Mouse (Mus musculus) thymus, adult 2 months (tissue): Measurements from ENCODE around the gene G6pc2. TPM values are rescaled to one million over a fixed set of nuclear protein-coding genes. Genes with fewer than 3 reads are reported as not detected.

Experiments
- DNase-seq: peaks from one replicate; pipeline ENCODE4 v3.0.0; 2021
- H3K27ac ChIP-seq: fragments of 200-500 bp; 2 replicates; pipeline ENCODE4 v1.5.1; 2012; ENCODE audit warnings: low read length, control low read depth; ENCODE audit not compliant: control insufficient read depth, insufficient read depth
- H3K27me3 ChIP-seq: fragments of 200-500 bp; 2 replicates; pipeline ENCODE4 v1.6.1; 2012; ENCODE audit warnings: mild to moderate bottlenecking, low read length, moderate library complexity, mixed read lengths; ENCODE audit not compliant: control insufficient read depth, insufficient read depth
- H3K36me3 ChIP-seq: fragments of 200-500 bp; 2 replicates; pipeline ENCODE4 v1.6.1; 2012; ENCODE audit warnings: mild to moderate bottlenecking, low read length, moderate library complexity; ENCODE audit not compliant: control insufficient read depth, insufficient read depth
- H3K4me1 ChIP-seq: fragments of 200-500 bp; replicated peaks from 2 replicates; pipeline ENCODE4 v1.6.1; 2012; ENCODE audit warnings: low read length; ENCODE audit not compliant: control insufficient read depth, insufficient read depth
- H3K4me3 ChIP-seq: fragments of 200-500 bp; 2 replicates; pipeline ENCODE4 v1.5.1; 2012; ENCODE audit warnings: mild to moderate bottlenecking, low read length, control low read depth, moderate library complexity; ENCODE audit not compliant: control insufficient read depth, insufficient read depth
- CTCF ChIP-seq: fragments of 200-500 bp; IDR thresholded peaks from 2 replicates; pipeline ENCODE4 v1.5.1; 2012; ENCODE audit warnings: mild to moderate bottlenecking, control low read depth, low read length, moderate library complexity, borderline replicate concordance; ENCODE audit not compliant: control insufficient read depth, poor library complexity, insufficient read depth; ENCODE audit errors: extremely low read depth
- POLR2A ChIP-seq: fragments of 200-500 bp; IDR thresholded peaks from 2 replicates; pipeline ENCODE4 v1.6.1; 2012; ENCODE audit warnings: mild to moderate bottlenecking, low read length, control low read depth, moderate library complexity; ENCODE audit not compliant: control insufficient read depth, poor library complexity, insufficient read depth; ENCODE audit errors: extremely low read depth
- WGBS: fragments of 180-500 bp; shearing (Covaris S2); methylation state at CpG from one replicate; pipeline ENCODE4 v1.1.7; 2018; 5-methylcytosine and 5-hydroxymethylcytosine counted together
- polyA plus RNA-seq: library from polyadenylated mRNA; depleted of rRNA; stranded (reverse); fragments of >200 nt; gene quantifications from 2 replicates; pipeline ENCODE4 v1.2.3, GENCODE M21; 2012; rRNA removed

Gene G6pc2
- not detected in 2 replicates for polyA plus RNA-seq

DNA sequence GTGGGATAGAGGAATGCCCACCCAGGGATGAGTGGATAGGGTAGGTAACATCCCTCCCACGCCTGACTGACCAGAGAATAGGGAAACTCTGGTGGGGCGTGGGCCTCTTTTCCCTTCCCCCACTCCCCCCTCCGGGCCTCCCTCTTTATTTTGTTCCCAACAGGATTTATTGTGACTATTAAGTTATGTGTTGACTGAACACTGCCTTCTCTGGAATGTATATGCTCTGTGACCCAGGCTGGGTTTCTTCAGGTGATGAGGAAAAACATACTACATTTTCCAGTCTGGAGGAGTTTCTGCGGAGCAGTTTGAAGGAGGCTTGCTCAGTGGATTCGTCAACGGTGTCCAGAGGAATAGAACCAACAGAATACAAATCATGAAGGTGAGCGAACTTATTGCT lies at the start of gene G6pc2:
Gene G6pc2, plus strand, starts transcription at position 301 of the 400 bp plus-strand sequence.
- H3K4me1 ChIP-seq: no peaks in the 10 kb centered on the region
- WGBS: 92% methylated on average over 7 of the region's 7 CpGs
- no peaks in the 10 kb centered on the region for H3K36me3 ChIP-seq
- no peak for DNase-seq
- no peaks in the 10 kb centered on the region for H3K27me3 ChIP-seq
- no peak within 1 kb of the TSS for H3K4me3 ChIP-seq
- no peak within 1 kb of the TSS for H3K27ac ChIP-seq
- TF ChIP-seq CTCF (no peak), POLR2A (no peak)

DNA sequence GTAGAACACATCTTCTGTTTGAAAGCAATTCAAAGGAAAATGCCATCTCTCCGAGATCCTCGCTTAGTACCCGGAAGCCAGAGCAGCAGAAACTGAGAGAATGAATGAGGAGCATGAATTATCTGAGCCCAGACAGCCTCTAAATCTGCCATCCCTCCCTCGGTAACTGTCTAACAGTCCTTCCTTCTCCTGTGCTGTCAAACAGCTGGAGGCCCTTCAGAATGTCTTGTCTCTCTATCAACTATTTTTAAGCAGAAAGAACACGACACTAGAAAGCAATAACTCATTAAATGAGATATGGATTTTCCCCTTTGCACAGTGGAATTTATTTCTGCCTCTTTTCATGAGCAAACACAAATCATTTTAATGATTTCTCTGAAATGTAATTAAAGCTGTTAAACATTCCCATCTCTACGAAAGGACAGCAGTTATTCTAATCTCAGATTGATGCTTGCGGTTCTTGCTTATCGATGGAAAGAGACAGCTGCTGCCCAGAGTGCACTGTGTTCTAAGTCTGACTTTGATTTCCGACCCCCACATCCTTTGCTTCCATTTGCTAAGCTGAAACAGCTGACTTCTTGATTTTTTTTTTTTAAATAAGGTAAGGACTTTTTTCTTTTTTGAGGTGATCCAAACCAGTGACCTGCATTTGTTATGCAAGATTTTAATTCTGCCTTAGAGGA lies 40.3 kb upstream of the G6pc2 start:
- H3K36me3 ChIP-seq: no peaks in the 10 kb centered on the region
- WGBS: 89% methylated on average over 9 of the region's 9 CpGs
- H3K4me3 ChIP-seq: no peak overlapping the region
- TF ChIP-seq POLR2A (no peak), CTCF (no peak)
- H3K4me1 ChIP-seq: no peaks in the 10 kb centered on the region
- no peak overlapping the region for H3K27ac ChIP-seq
- H3K27me3 ChIP-seq: no peaks in the 10 kb centered on the region
- no peak for DNase-seq

DNA sequence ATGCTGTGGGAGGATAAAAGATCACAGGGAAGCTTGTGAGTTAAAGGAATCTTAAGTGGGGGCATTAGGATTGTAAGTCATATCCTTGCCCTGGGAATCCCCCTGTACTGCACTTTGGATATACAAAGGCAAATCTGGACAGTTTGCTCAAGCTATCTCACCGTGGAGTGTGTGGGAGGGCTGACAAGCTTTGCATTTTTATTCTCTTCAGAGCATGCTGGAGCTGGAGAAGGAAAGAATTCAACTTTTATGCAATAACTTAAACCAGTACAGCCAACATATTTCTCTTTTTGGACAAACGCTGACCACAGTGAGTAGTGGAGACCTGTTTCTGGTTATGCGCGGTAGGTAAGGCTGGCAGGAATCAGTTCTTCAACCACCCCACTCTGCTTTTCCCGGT lies 35.6 kb upstream of the G6pc2 start:
- Histone ChIP-seq H3K36me3 (no peaks in the 10 kb centered on the region), H3K4me3 (no peak overlapping the region), H3K27ac (no peak overlapping the region), H3K27me3 (no peaks in the 10 kb centered on the region), H3K4me1 (no peaks in the 10 kb centered on the region)
- DNase-seq: no peak
- TF ChIP-seq POLR2A (no peak), CTCF (no peak)
- 95% methylated on average over 5 of the region's 5 CpGs for WGBS

DNA sequence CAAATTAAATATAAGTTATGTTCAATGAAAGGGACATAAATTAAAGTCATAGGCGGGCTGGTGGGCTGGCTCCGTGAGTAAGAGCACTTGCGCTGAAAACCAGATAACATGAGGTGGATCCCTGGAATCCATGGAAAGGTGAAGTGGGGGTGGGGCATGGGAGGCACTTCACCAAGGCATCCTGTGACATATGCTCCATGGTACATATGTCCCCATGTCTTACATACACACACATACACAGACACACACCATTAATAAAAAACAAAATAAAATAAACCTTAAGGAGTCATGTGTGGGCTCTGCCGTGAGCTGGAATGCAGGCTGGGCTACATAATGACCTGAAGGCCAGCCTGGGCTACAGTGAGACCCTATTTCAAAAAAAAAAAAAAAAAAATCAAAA lies 31.2 kb upstream of the G6pc2 start:
- Histone ChIP-seq H3K27ac (no peak overlapping the region), H3K27me3 (no peaks in the 10 kb centered on the region), H3K36me3 (no peaks in the 10 kb centered on the region), H3K4me3 (no peak overlapping the region), H3K4me1 (no peaks in the 10 kb centered on the region)
- WGBS: 97% methylated on average over 4 of the region's 4 CpGs
- no peak for TF ChIP-seq POLR2A
- TF ChIP-seq CTCF: no peak
- DNase-seq: no peak

DNA sequence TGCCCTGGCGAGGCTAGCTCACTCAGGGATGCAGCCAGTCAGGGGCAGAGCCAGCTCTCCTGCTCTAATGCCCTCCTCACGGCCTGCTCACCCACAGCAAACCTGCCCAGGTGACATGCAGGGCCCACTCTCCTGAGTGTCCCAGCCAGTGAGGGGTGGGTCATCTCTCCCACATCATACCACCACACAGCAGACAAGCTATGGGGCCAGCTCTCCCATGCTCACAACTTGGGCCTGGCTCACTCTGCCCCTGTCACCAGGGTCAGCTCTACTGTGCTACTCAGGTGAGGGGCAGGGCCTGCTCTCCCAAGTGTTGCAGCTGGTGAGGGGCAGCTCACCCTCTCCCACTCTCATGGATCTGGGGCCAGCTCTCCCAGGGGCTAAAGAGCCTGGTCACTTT lies 22.9 kb upstream of the G6pc2 start:
- Histone ChIP-seq H3K4me1 (no peaks in the 10 kb centered on the region), H3K4me3 (no peak overlapping the region), H3K27me3 (no peaks in the 10 kb centered on the region), H3K27ac (no peak overlapping the region), H3K36me3 (peaks cover 6% of the 10 kb centered on the region)
- 98% methylated on average over 2 of the region's 2 CpGs for WGBS
- DNase-seq: no peak
- TF ChIP-seq POLR2A (no peak), CTCF (no peak)

DNA sequence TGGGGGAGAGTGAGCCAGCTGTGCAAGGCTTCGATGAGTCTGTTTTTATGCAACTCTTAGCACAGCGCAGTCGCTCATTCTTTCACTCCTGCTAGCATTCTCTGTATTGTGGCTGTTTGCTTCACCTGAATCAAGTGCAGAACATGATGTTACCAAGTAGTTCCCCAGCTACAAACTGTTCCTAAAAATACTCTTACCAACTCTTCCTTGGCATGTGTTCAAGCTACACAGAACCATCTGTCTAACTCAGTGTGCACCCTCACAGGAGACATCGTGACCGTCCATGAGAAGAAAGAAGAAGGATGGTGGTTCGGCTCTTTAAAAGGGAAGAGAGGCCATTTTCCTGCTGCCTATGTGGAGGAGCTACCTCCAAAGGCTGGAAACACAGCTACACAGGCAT lies 22.1 kb upstream of the G6pc2 start:
- no peaks in the 10 kb centered on the region for H3K27me3 ChIP-seq
- TF ChIP-seq POLR2A: no peak
- TF ChIP-seq CTCF: no peak
- no peak overlapping the region for H3K27ac ChIP-seq
- H3K36me3 ChIP-seq: peaks cover 13% of the 10 kb centered on the region
- DNase-seq: no peak
- H3K4me3 ChIP-seq: no peak overlapping the region
- H3K4me1 ChIP-seq: no peaks in the 10 kb centered on the region
- WGBS: 87% methylated on average over 6 of the region's 6 CpGs

DNA sequence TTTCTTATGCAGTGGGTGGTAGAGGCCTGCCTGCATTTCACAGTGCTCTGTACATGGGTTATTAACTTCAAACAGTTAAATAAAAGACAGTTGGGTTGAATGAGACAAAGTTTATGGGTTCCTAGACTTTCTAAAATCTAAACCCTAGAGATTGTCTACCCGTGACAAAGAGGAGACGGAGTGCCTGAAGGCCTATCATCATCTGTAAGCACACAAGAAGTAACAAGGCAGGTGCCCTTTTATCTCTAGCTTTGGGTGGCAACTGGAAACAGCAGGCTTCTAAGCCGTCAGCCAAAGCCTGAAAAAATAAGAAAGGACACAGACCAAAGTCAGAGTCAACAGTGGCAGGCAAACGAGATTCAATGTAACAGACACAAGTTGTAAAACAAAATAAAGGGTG lies 21.7 kb upstream of the G6pc2 start:
- Histone ChIP-seq H3K27ac (no peak overlapping the region), H3K36me3 (peaks cover 18% of the 10 kb centered on the region), H3K4me3 (no peak overlapping the region), H3K27me3 (no peaks in the 10 kb centered on the region), H3K4me1 (no peaks in the 10 kb centered on the region)
- TF ChIP-seq POLR2A (no peak), CTCF (no peak)
- DNase-seq: no peak
- WGBS: 94% methylated on average over 4 of the region's 4 CpGs
